Mouse (Mus musculus) neural tube, postnatal 0 days (tissue): ENCODE data around the gene Abcg3. TPM values are rescaled to one million over a fixed set of nuclear protein-coding genes. Genes with fewer than 3 reads are reported as not detected.

Experiments used
- polyA plus RNA-seq: library from polyadenylated mRNA; unstranded; fragments of >200 nt; fragmentation: Nextera tagmentation; extraction: Ambion mirVana; gene quantifications from 2 replicates; pipeline ENCODE4 v1.2.1, GENCODE M21; 2015

Gene Abcg3
- 0.29 and 0.30 TPM in 2 replicates for polyA plus RNA-seq

DNA sequence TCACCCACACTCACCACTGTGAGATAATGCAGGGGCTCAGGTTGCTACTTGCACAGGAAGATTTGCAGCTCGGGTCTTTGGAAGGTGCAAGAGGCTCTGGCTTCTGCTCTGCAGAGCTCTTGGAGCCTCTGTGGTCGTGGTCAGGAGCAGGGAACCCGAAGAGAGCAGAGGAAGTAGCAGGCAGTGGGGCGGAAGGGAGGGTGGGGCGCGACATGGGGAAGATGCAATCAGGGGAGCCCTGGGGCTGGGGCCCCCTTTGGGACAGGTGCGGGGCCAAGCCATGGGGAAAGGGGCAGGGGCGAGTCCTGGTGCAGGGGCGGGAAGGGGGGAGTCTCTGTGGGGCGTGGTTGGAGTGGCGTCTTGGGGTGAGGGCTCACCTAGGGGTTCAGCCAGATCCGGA is at the start of gene Abcg3:
Gene Abcg3 (minus strand): TSS at position 184 of the 400 bp plus-strand sequence.

Other genes with a start within 250 kb of the Abcg3 start
- gene Zfp951, start 122.6 kb downstream of the Abcg3 start, polyA plus RNA-seq: 3.8 and 5.0 TPM in 2 replicates
- gene Gbp9, start 156.8 kb upstream of the Abcg3 start, polyA plus RNA-seq: 1.5 and 2.0 TPM in 2 replicates
- 0.40 and 0.41 TPM in 2 replicates for gene Gbp8, start 156.8 kb upstream of the Abcg3 start, polyA plus RNA-seq
- 1.2 and 1.5 TPM in 2 replicates for gene Gbp4, start 156.9 kb upstream of the Abcg3 start, polyA plus RNA-seq